Mouse (Mus musculus): ENCODE data around the gene Ankrd55. TPM values are rescaled to one million over a fixed set of nuclear protein-coding genes. Genes with fewer than 3 reads are reported as not detected.

Ankrd55 gene
- polyA plus RNA-seq (2012; rRNA removed) = 5.7 TPM in 2 replicates

GRCm38 (mm10) chr13:112288225-112289178, at the start of gene Ankrd55:
Ankrd55 (plus strand) TSS chr13:112288451.

Other genes with a start within 250 kb of the Ankrd55 start
- gene Il6st, start 175.6 kb downstream of the Ankrd55 start, polyA plus RNA-seq (2012; rRNA removed) = 13.5 and 20.0 TPM in 2 replicates